23 mouse cellular contexts compared by ENCODE assay signal in genomic region chr16:55378701-55379100, GRCm38 (mm10).
A peak's percentile ranks its signal among the peaks of the same experiment; 100 is the strongest.
DNase-seq lines count a peak whose midpoint lies in the region; ATAC-seq lines count a peak whose summit lies in the region.
"Had no signal": no experiment of that assay in that cellular context is flagged by ENCODE, and none has a peak within 500 bp of the region (broad histone marks: within the 10 kb centered on the region; RNA-seq: fewer than 3 reads in every experiment).

No protein-coding gene starts in this region.

- 72% methylated on average over 3 of the region's 3 CpGs for WGBS in limb, embryonic 12.5 days
- WGBS in limb, embryonic 10.5 days, result 82% methylated on average over 3 of the region's 3 CpGs
- 56% methylated on average over 3 of the region's 3 CpGs for WGBS in lung, embryonic 15.5 days

- no peak for DNase-seq in limb, embryonic 10.5 days (ENCODE audit: low spot score)
- DNase-seq in ES-CJ7 (ENCODE audit: low read depth, low spot score), result peak; percentile 2
- DNase-seq in lung, postnatal 4 days, result peak; percentile 6 to 24
- DNase-seq in layer of hippocampus, postnatal 36 days, result no peak
- DNase-seq in layer of hippocampus, adult 9-11 months, result no peak
- no peak for DNase-seq in right cerebral cortex, adult 18-20 months
- DNase-seq: adrenal gland, postnatal 10 days; cerebellum, adult 9-10 months; gastrocnemius, postnatal 36 days; heart, adult 2 months; kidney, adult 11 months; kidney, postnatal 36 days; left cerebral cortex, postnatal 4 days had no signal

- H3K4me2 ChIP-seq in limb, embryonic 12.5 days, result no peak overlapping the region
- no peak overlapping the region for H3K4me2 ChIP-seq in lung, embryonic 15.5 days
- H3K4me2 ChIP-seq: hindbrain, embryonic 12.5 days; kidney, embryonic 15.5 days; midbrain, embryonic 15.5 days; neural tube, embryonic 13.5 days had no signal

- no peak overlapping the region for H3K4me3 ChIP-seq in limb, embryonic 12.5 days (replicated peaks)
- no peak overlapping the region for H3K4me3 ChIP-seq in limb, embryonic 10.5 days
- H3K4me3 ChIP-seq in lung, embryonic 15.5 days, result no peak overlapping the region
- H3K4me3 ChIP-seq: forebrain, embryonic 10.5 days; heart, adult 2 months; hindbrain, embryonic 12.5 days; kidney, embryonic 15.5 days; megakaryocyte, embryonic 14.5 days; midbrain, embryonic 15.5 days; myocyte; neural tube, embryonic 13.5 days had no signal

- ATAC-seq in limb, embryonic 12.5 days (ENCODE audit: insufficient number of reproducible peaks, insufficient read depth, low FRiP score, low TSS enrichment, low read depth), result 0 out of 2 replicates have a peak, but pooled peaks have one; percentile 42
- ATAC-seq in lung, embryonic 15.5 days (ENCODE audit: borderline replicate concordance, extremely low read depth, low FRiP score, low TSS enrichment), result peak; percentile 91
- ATAC-seq: midbrain, embryonic 15.5 days had no signal

- H3K36me3 ChIP-seq in limb, embryonic 12.5 days, result no peaks in the 10 kb centered on the region
- no peaks in the 10 kb centered on the region for H3K36me3 ChIP-seq in limb, embryonic 10.5 days
- no peaks in the 10 kb centered on the region for H3K36me3 ChIP-seq in lung, embryonic 15.5 days
- H3K36me3 ChIP-seq: forebrain, embryonic 10.5 days; G1E; hindbrain, embryonic 12.5 days; kidney, embryonic 15.5 days; midbrain, embryonic 15.5 days; neural tube, embryonic 13.5 days had no signal

- H3K9me3 ChIP-seq in limb, embryonic 12.5 days, result no peaks in the 10 kb centered on the region
- H3K9me3 ChIP-seq in limb, embryonic 10.5 days (replicated peaks), result no peaks in the 10 kb centered on the region
- no peaks in the 10 kb centered on the region for H3K9me3 ChIP-seq in lung, embryonic 15.5 days
- H3K9me3 ChIP-seq: forebrain, embryonic 10.5 days; G1E; hindbrain, embryonic 12.5 days; kidney, embryonic 15.5 days; megakaryocyte, embryonic 14.5 days; midbrain, embryonic 15.5 days; neural tube, embryonic 13.5 days had no signal

- H3K27ac ChIP-seq in limb, embryonic 12.5 days, result no peak overlapping the region
- no peak overlapping the region for H3K27ac ChIP-seq in limb, embryonic 10.5 days
- H3K27ac ChIP-seq in lung, embryonic 15.5 days, result peak overlapping the region; percentile 82
- H3K27ac ChIP-seq: forebrain, embryonic 10.5 days; heart, adult 2 months; hindbrain, embryonic 12.5 days; kidney, embryonic 15.5 days; midbrain, embryonic 15.5 days; neural tube, embryonic 13.5 days had no signal

- H3K27me3 ChIP-seq in limb, embryonic 12.5 days, result no peaks in the 10 kb centered on the region
- no peaks in the 10 kb centered on the region for H3K27me3 ChIP-seq in limb, embryonic 10.5 days (ENCODE audit: low read depth, poor library complexity, severe bottlenecking)
- H3K27me3 ChIP-seq in lung, embryonic 15.5 days, result no peaks in the 10 kb centered on the region
- H3K27me3 ChIP-seq: hindbrain, embryonic 12.5 days; kidney, embryonic 15.5 days; megakaryocyte, embryonic 14.5 days; midbrain, embryonic 15.5 days; neural tube, embryonic 13.5 days had no signal

- H3K9ac ChIP-seq in limb, embryonic 12.5 days (replicated peaks), result no peak overlapping the region
- no peak overlapping the region for H3K9ac ChIP-seq in lung, embryonic 15.5 days
- H3K9ac ChIP-seq: hindbrain, embryonic 12.5 days; kidney, embryonic 15.5 days; midbrain, embryonic 15.5 days; neural tube, embryonic 13.5 days had no signal

- H3K4me1 ChIP-seq in limb, embryonic 12.5 days (replicated peaks), result no peaks in the 10 kb centered on the region
- no peaks in the 10 kb centered on the region for H3K4me1 ChIP-seq in limb, embryonic 10.5 days
- 0 out of 2 replicates have a peak, but pooled peaks cover 12% of the 10 kb centered on the region for H3K4me1 ChIP-seq in lung, embryonic 15.5 days
- H3K4me1 ChIP-seq: forebrain, embryonic 10.5 days; hindbrain, embryonic 12.5 days; kidney, embryonic 15.5 days; megakaryocyte, embryonic 14.5 days; midbrain, embryonic 15.5 days; neural tube, embryonic 13.5 days had no signal

Comparison
In these comparisons a context has a peak if more than half of its experiments do, and no peak if none do; other contexts are left out.
1. DNase-seq: peak in ES-CJ7 (single experiment) and lung, postnatal 4 days (2 of 2); none in limb, embryonic 10.5 days (single experiment), layer of hippocampus, postnatal 36 days (0 of 2), layer of hippocampus, adult 9-11 months (single experiment) and right cerebral cortex, adult 18-20 months (single experiment).